Mouse (Mus musculus): ENCODE measurements around the gene Naga. TPM values are rescaled to one million over a fixed set of nuclear protein-coding genes. Genes with fewer than 3 reads are reported as not detected.
A peak's percentile ranks its signal among the peaks of the same experiment; 100 is the strongest.

Naga gene
- polyA plus RNA-seq, 1 experiment from 2014 or later: 79.6 TPM

DNA sequence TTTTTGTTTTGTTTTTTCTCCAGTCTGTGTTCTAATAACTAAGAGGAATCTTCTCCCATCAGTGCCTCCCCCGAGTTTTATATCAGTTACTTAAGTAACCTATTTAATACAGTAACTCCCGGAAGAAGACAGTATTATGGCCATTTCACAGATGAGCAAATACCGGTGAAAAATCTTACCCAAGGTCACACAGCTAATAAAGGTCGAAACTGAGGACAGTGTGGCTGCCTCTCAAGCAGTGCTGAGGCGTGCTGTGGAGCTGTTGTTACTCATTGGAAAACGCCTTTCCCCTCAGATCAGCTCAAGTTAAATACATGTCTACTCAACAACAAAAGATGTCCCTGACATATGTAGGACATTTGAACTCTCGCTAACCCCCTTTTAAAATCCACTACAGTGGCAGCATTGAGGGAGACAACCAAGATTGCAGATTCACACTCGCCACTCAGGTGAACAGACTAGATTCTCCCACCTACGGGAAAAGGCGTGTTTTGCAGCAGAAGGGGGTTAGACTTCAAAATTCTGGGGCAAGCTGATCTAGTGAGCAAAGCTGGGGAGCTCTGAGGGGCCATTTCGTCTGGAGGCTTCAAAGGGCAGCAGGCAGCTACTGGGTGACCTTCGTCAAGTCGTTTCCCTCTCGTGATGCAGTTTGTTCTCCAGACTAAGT, 14.5 kb upstream of the Naga start:
- no peak for ATAC-seq (ENCODE audit: insufficient read depth, low FRiP score, low read depth)
- Histone ChIP-seq H3K27ac (peak overlapping the region; percentile 79), H3K27me3 (replicated peaks) (no peaks in the 10 kb centered on the region), H3K4me1 (peaks cover 23% of the 10 kb centered on the region), H3K4me2 (peak overlapping the region; percentile 68), H3K4me3 (replicated peaks) (peak overlapping the region; percentile 79), H3K9ac (peak overlapping the region; percentile 94), H3K36me3 (peaks cover 22% of the 10 kb centered on the region), H3K9me3 (no peaks in the 10 kb centered on the region)
- WGBS: 22% methylated on average over 14 of the region's 14 CpGs

DNA sequence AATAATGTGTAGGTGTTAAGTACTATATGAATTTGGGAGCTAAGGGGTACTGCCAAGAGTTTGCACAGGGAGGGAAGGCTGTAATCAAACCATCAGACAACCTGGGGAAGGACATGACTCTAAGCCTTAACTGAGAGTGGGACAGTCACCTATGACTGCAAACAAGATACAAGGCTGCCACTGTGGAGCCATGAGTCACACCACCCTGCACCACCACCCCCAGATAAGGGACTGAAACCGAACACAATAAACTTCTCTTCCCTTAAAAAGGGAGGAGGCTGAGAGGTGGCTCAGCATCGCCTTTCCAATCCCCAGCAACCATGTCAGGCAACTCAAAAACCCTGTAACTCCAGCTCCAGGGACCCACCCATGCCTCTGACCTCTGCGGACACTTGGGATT, 12.8 kb upstream of the Naga start:
- no peak overlapping the region for H3K4me2 ChIP-seq
- no peak overlapping the region for H3K4me3 ChIP-seq (replicated peaks)
- H3K27me3 ChIP-seq (replicated peaks): no peaks in the 10 kb centered on the region
- peak overlapping the region; percentile 6; the same call in 1 of the 2 replicates for H3K27ac ChIP-seq
- no peak for ATAC-seq (ENCODE audit: insufficient read depth, low FRiP score, low read depth)
- peaks cover 30% of the 10 kb centered on the region for H3K4me1 ChIP-seq
- H3K9ac ChIP-seq: no peak overlapping the region
- H3K9me3 ChIP-seq: no peaks in the 10 kb centered on the region
- peaks cover 27% of the 10 kb centered on the region for H3K36me3 ChIP-seq
- WGBS: 68% methylated on average over 2 of the region's 3 CpGs

DNA sequence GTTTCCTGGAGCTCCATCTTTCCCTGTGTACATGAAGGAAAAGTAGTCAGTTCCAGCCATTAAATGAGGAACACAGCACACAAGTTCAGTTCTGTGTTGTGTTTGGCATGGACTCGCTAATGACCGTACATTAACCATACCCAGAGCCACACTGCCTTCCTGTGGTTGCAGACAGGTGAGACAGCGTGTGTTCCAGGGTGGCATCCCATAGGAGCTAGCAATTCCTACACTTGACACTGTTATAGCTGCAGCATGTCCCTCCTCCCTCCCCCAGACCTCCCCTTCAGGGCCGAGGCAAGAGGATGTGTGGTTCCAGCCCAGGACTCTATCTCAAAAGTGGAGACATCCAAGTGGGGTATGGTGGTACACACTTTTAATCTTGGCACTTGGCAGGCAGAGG, 11.6 kb upstream of the Naga start:
- H3K36me3 ChIP-seq: peaks cover 27% of the 10 kb centered on the region
- ATAC-seq (ENCODE audit: insufficient read depth, low FRiP score, low read depth): no peak
- no peak overlapping the region for H3K9ac ChIP-seq
- no peak overlapping the region for H3K4me3 ChIP-seq (replicated peaks)
- WGBS: 79% methylated on average over 4 of the region's 4 CpGs
- H3K27ac ChIP-seq: peak overlapping the region; percentile 49
- no peaks in the 10 kb centered on the region for H3K27me3 ChIP-seq (replicated peaks)
- H3K4me2 ChIP-seq: no peak overlapping the region
- H3K9me3 ChIP-seq: no peaks in the 10 kb centered on the region
- H3K4me1 ChIP-seq: peaks cover 30% of the 10 kb centered on the region

DNA sequence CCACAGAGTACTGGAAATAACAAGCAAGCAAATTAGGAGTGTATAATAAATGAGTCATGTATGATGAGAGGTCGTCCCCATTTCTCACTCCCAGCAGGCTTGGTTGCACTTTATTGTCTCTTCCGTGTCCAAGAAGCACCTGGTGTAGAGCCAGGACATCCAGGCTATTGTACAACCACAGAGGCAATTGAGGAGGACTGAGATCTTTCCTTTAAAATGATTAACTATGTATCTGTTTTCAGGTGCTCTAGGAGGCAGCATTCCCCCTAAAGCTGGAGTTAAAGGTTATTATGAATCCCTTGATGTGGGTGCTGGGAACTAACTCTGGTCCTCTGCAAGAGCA, 10.2 kb upstream of the Naga start:
- H3K4me3 ChIP-seq (replicated peaks): no peak overlapping the region
- ATAC-seq (ENCODE audit: insufficient read depth, low FRiP score, low read depth): no peak
- H3K4me1 ChIP-seq: peaks cover 26% of the 10 kb centered on the region
- H3K27me3 ChIP-seq (replicated peaks): no peaks in the 10 kb centered on the region
- H3K4me2 ChIP-seq: no peak overlapping the region
- peaks cover 27% of the 10 kb centered on the region for H3K36me3 ChIP-seq
- no peak overlapping the region for H3K27ac ChIP-seq
- no peak overlapping the region for H3K9ac ChIP-seq
- WGBS: 84% methylated on average over 2 of the region's 2 CpGs
- H3K9me3 ChIP-seq: no peaks in the 10 kb centered on the region

DNA sequence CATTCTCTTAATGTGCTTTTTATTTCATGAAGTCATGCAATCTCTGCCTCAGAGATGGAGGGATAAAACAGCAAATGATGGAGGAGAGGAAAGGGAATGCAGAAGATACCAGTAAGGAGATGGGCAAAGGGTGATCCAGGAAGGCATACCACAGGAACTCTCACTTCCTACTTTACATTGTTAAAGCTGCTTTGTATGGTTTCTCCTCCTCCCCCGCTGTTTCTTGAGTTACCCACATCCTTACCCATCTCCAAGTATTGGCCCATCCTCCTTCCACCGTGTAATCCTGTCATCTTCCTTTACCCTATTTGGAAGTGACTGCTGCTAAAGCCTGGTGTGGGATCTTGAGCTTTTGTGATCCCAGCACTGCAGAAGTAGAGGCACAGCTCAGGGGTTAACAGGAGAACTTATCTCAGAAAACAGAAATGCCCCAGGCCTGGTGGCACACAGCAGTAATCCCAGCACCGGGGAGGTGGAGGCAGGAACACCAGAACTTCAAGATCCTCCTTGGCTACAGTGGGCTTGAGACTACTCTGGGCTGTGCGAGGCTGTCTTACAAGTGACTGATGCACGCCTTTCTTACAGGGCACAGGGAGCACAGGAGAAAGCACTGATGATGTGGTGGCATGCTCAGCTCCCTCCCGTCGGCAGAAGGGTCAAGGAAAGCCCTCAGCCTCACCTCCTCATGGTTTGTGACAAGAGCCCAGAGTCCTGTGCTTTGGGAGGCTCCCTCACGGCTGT, 9.7 kb upstream of the Naga start:
- ATAC-seq (ENCODE audit: insufficient read depth, low FRiP score, low read depth): no peak

DNA sequence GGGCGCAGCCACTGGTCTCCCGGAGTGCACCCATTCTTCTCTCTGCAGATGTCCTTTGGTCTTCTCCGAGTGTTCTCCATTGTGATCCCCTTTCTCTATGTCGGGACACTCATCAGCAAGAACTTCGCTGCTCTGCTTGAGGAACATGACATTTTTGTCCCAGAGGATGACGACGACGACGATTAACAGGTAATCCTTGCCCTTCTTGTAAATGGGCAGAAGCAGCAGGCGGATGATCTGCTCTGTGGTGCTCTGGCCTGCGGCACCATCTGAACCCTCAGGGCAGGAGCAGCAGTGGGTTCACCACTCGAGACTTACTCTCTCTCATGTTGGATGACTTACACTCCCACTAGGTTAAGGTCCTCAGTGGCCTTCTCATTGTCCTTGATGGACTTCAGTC, 9.1 kb upstream of the Naga start:
- H3K27ac ChIP-seq: no peak overlapping the region

More for the DNA sequence above, 9.7 kb upstream of the Naga start:
- no peak overlapping the region for H3K4me3 ChIP-seq (replicated peaks)
- no peak overlapping the region for H3K9ac ChIP-seq
- no peak overlapping the region for H3K4me2 ChIP-seq
- peaks cover 26% of the 10 kb centered on the region for H3K4me1 ChIP-seq
- WGBS: 83% methylated on average over 8 of the region's 8 CpGs
- H3K27ac ChIP-seq: no peak overlapping the region
- H3K36me3 ChIP-seq: peaks cover 31% of the 10 kb centered on the region
- no peaks in the 10 kb centered on the region for H3K9me3 ChIP-seq
- no peaks in the 10 kb centered on the region for H3K27me3 ChIP-seq (replicated peaks)

DNA sequence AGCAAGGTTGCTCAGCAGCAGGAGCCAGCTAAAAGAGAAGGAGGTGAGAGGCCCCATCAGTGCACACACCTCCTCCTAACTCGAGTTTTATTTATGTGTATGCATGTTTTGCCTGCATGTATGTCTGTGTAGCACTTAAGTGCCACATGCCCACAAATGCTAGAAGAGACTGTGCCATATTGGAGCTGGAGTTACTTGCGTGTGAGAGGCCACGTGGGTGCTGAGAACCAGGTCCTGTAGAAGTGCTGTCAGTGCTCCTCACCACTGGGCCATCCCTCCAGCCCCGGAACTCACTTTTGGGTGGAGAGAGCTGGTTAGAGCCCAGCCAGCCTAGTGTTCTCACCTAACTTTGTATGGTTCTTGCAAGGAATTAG, 8.6 kb upstream of the Naga start:
- no peaks in the 10 kb centered on the region for H3K9me3 ChIP-seq
- no peak for ATAC-seq (ENCODE audit: insufficient read depth, low FRiP score, low read depth)
- H3K4me2 ChIP-seq: peak overlapping the region; percentile 73
- H3K27ac ChIP-seq: peak overlapping the region; percentile 93; the same call in 1 of the 2 replicates
- 79% methylated on average over 4 of the region's 4 CpGs for WGBS
- peaks cover 24% of the 10 kb centered on the region for H3K4me1 ChIP-seq
- peaks cover 32% of the 10 kb centered on the region for H3K36me3 ChIP-seq
- no peaks in the 10 kb centered on the region for H3K27me3 ChIP-seq (replicated peaks)
- peak overlapping the region; percentile 32; the same call in 1 of the 2 replicates for H3K9ac ChIP-seq
- peak overlapping the region; percentile 79 for H3K4me3 ChIP-seq (replicated peaks)

More for the DNA sequence above, 9.1 kb upstream of the Naga start:
- H3K4me2 ChIP-seq: peak overlapping the region; percentile 73
- no peak for ATAC-seq (ENCODE audit: insufficient read depth, low FRiP score, low read depth)
- H3K36me3 ChIP-seq: peaks cover 32% of the 10 kb centered on the region
- H3K9me3 ChIP-seq: no peaks in the 10 kb centered on the region
- no peak overlapping the region for H3K9ac ChIP-seq
- WGBS: 93% methylated on average over 12 of the region's 12 CpGs
- peaks cover 26% of the 10 kb centered on the region for H3K4me1 ChIP-seq
- no peak overlapping the region for H3K4me3 ChIP-seq (replicated peaks)
- no peaks in the 10 kb centered on the region for H3K27me3 ChIP-seq (replicated peaks)

DNA sequence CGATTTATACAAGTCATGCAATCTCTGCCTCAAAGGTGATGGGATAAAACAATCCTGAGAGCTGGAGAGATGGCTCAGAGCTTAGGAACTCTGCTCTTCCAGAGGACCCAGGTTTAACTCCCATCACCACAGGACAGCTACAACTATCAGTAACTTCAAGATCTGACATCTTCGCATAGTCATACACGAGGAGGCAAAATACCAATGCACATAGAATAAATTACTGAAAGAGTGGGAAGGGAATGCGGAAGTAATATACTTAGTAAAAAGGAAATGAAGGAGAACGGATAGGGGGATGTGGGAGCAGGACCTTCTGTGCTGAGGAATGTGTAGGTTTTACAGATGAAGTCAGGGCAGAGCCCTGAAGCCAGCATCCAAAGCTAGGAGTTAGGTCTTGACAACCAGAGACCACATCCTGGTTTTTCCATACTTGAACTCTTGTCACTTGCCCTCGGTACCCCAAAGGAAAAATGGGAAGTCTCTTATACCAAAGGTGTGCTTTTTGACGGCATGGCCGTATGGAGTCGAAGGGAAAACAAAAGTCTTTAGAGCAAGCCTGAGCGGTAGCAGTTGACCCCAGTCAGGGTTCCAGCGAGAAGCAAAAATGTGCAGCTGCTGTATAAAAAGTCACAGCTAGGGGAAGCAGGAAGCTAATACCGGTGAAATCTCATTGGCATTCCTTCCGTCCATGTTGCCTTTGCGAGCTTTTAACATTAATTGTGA, 8.0 kb upstream of the Naga start:
- peaks cover 24% of the 10 kb centered on the region for H3K4me1 ChIP-seq
- no peaks in the 10 kb centered on the region for H3K27me3 ChIP-seq (replicated peaks)
- peak overlapping the region; percentile 79 for H3K4me3 ChIP-seq (replicated peaks)
- peaks cover 32% of the 10 kb centered on the region for H3K36me3 ChIP-seq
- WGBS: 39% methylated on average over 14 of the region's 14 CpGs
- ATAC-seq (ENCODE audit: insufficient read depth, low FRiP score, low read depth): no peak
- H3K9ac ChIP-seq: peak overlapping the region; percentile 32; the same call in 1 of the 2 replicates
- H3K27ac ChIP-seq: peak overlapping the region; percentile 93
- peak overlapping the region; percentile 73 for H3K4me2 ChIP-seq
- no peaks in the 10 kb centered on the region for H3K9me3 ChIP-seq

DNA sequence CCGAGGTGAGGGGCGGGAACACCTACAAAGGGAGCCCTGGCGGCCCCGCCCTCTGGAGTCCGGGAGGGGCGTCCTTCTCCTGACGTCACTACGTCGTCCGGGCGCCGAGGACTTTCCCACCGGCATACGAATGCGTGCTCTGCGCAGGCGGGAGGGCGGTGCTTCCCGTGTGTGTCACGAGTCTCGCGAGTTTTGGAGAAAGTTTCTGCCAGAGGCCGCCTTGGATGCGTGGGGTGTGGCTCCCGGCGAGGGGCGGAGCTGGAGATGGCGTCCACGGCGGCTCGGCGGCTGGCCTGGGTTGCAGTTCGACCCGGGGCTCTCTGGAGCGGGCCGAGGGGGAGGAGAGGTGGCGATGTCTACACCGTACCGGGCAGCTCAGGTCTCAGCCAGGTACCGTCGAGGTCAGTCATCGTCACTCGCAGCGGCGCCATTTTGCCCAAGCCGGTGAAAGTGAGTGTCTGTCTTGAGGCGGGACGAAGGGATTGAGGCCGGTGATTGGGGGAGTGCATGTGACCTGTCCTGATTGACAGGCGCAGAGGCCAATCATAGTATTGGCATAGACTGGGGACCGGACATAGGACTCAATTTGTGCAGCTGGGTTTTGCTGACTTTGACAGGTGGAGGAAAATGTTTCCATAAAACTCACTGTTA, 7.2 kb upstream of the Naga start:
- Histone ChIP-seq H3K27ac (peak overlapping the region; percentile 93), H3K9me3 (no peaks in the 10 kb centered on the region), H3K4me3 (replicated peaks) (peak overlapping the region; percentile 79), H3K36me3 (peaks cover 32% of the 10 kb centered on the region), H3K4me1 (peaks cover 25% of the 10 kb centered on the region), H3K4me2 (peak overlapping the region; percentile 73), H3K27me3 (replicated peaks) (no peaks in the 10 kb centered on the region), H3K9ac (peak overlapping the region; percentile 58; the same call in 1 of the 2 replicates)
- WGBS: under 1% methylated on average over 51 of the region's 51 CpGs
- ATAC-seq (ENCODE audit: insufficient read depth, low FRiP score, low read depth): peak; percentile 93

DNA sequence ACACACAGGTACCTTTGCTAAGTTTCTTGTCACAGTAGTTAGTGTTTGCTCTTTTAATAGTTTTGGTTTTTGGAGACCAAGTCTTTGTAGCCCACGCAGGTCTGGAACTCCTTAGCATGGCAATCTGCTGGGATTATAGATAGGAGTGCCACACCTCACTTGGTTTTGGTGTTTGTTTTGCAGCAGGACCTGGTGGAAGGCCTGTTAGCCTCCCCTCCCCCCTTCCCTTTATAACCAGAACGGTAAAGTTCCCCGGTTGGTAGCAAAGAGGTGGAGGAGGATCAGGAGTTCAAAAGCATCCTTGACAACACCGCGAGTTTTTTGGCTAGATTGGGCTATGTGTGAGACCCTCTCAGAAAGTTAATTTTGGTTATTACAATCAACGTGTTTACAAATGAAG, 6.2 kb upstream of the Naga start:
- Histone ChIP-seq H3K27ac (peak overlapping the region; percentile 36; the same call in 1 of the 2 replicates), H3K4me1 (peaks cover 28% of the 10 kb centered on the region), H3K27me3 (replicated peaks) (no peaks in the 10 kb centered on the region), H3K36me3 (peaks cover 27% of the 10 kb centered on the region), H3K9me3 (no peaks in the 10 kb centered on the region), H3K4me3 (replicated peaks) (no peak overlapping the region), H3K4me2 (no peak overlapping the region), H3K9ac (no peak overlapping the region)
- ATAC-seq (ENCODE audit: insufficient read depth, low FRiP score, low read depth): no peak
- 77% methylated on average over 6 of the region's 6 CpGs for WGBS

DNA sequence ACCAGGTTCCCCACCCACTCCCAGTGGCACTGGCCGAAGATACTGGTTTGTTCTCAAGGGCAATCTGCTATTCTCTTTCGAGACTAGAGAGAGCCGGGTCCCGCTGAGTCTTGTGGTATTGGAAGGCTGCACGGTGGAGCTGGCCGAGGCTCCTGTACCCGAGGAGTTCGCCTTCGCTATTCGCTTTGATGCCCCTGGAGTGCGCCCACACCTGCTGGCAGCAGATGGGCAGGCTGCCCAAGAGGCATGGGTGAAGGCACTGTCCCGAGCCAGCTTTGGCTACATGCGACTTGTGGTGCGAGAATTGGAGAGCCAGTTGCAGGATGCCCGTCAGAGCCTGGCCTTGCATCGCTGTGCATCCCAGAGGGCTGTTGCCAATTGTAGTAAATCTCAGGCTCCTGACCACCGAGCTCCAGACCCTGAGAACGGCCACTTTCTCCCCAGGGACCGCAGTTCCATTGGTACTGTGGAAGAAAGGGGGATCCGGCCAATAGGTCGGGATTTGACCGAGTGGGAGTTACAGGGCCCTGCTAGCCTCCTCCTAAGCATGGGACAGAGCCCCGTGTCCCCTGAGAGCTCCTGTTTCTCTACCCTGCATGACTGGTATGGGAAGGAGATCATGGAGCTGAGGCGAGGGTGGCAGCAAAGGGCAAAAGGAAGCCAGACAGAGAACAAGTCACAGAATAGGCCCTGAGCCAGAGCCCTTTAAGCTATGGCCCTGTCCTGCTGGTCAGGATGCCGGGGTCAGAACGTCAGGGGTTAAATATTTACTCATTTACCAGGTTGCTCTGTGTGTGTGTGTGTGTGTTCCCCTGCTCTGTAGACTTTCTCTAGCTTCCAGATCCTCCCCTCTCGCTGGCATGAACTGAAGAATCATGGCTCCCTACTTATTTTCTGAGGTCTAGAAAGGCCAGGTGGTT, 4.9 kb upstream of the Naga start:
- Histone ChIP-seq H3K4me3 (replicated peaks) (no peak overlapping the region), H3K36me3 (peaks cover 14% of the 10 kb centered on the region; the same call in 1 of the 2 replicates), H3K9ac (no peak overlapping the region), H3K9me3 (no peaks in the 10 kb centered on the region), H3K27me3 (replicated peaks) (no peaks in the 10 kb centered on the region), H3K4me2 (no peak overlapping the region), H3K27ac (no peak overlapping the region; the same call in 1 of the 2 replicates), H3K4me1 (peaks cover 34% of the 10 kb centered on the region)
- no peak for ATAC-seq (ENCODE audit: insufficient read depth, low FRiP score, low read depth)
- WGBS: 84% methylated on average over 27 of the region's 27 CpGs

Measured in stomach, embryonic 15.5 days (tissue).